Mouse (Mus musculus) T-helper 2 cell (primary cell): ENCODE measurements around the gene Nr5a1.

Experiments used
- in situ Hi-C: fragments of 300-600 bp; cut with MboI, MseI; formaldehyde crosslinking; loops from one replicate; pipeline ENCODE4 v1.15.1; 2025; ENCODE audit warnings: high pct_unique_total_duplicates

The Nr5a1 gene

GRCm38 (mm10) chr2:38714324-38714723 is at the start of gene Nr5a1:
TSS of gene Nr5a1 (minus strand) at chr2:38714542.
- in situ Hi-C loops = no loop called here

DNA sequence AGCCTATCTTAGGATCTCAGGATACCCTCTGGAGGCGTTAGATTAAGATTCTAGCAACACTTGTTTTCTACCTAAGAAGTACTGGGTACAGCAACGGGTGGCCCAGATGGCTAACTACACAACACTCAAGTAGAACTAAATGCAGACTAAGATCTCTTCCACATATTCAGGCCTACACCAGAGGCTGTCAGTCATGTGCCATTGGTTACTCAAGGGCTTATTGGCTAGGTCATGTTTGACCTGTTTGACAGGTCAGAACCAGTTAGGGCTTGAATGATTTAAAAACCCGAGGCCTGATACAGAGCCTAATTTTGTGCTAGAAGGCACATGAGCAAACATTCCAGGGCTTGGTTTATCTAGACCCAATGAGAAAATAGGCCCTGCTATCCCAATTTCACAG is 25.5 kb upstream of the Nr5a1 start:
- in situ Hi-C loops = no loop called here

- in situ Hi-C loops = no loop called here
These were observed 25.1 kb upstream of the Nr5a1 start for GRCm38 (mm10) chr2:38739410-38739809.

GRCm38 (mm10) chr2:38738601-38739301 is 24.4 kb upstream of the Nr5a1 start:
- in situ Hi-C loops = no loop called here

DNA sequence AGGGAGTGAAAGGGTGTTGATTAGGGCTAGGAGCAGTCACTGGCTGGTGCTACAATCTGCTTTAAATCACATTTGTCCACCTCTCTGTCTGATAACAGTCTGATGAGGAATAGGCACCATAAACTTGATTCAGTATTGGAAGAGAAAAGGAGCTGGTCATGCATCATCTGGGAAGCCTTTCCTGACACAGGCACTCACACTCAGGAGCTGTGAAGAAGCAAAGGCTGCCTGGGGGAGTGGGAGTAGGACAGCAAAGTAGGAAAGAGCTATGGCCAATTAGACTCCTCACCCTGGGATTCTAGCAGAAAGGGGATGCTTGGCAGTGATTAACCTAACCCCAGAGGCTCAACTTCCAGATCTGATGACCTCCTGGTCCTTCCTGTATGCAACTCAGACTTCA is 21.4 kb upstream of the Nr5a1 start:
- in situ Hi-C loops = no loop called here

DNA sequence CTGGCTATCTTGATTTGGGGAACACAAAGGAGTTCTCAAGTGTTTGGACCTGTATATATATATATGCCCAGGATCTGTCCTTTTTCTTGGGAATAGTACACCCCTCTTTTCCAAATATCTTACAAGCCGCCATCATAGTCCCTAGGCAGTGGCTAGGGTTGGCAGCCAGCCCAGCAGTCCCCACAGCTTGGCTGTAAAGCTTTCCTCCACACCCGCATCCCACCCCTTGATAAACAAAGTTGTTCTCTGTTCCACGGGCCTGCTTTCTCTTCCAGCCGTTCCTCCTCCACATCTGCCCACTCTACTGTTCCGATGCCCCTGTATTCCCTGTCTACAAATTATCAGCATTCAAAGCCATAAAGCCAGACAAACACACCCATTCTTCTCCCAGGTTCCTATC is 20.4 kb upstream of the Nr5a1 start:
- in situ Hi-C loops = no loop called here

- in situ Hi-C loops = no loop called here
These were observed 16.0 kb upstream of the Nr5a1 start for GRCm38 (mm10) chr2:38730331-38730827.

GRCm38 (mm10) chr2:38725427-38725826 is 11.1 kb upstream of the Nr5a1 start:
- in situ Hi-C loops = no loop called here

- in situ Hi-C loops = no loop called here
These were observed 9.0 kb upstream of the Nr5a1 start for GRCm38 (mm10) chr2:38723378-38723777.

DNA sequence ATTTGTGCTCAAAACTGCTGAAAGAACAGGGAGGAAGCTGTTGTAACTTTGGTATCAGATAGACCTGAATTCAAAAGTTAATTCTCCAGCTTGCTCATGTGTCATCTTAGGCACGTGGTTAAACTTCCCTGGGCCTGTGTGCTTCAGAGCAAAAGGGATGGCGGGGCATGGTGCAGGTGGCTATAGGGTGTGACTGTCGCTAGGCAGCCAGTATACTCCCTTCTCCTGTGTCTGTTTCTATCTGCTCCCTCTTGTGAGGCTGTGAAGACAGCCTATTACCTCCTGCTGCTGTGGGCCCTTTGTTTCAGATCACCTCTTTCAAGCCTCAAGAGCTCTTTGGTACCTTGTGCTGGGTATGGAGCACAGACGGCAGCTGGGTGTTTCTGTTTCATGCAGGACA is 7.7 kb upstream of the Nr5a1 start:
- in situ Hi-C loops = no loop called here

DNA sequence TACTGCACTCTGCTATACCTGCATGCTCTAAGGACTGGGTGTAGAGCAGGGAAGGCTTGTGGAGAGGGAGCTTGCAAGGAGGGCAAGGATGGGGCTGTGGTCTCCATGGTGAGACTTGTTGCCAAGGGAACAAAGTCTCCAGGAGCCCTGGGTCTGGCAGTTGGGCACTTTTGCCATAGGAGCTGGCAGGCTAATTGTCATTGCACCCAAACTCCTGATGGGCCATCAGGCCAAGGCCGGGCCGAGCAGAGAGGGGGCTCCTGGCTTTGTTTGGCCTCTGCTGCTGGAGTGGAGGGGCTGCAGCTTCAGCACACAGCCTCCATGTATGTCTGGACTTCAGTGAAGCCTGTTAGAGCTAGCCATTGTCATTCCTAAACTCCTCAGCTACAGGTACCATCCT is 6.3 kb upstream of the Nr5a1 start:
- in situ Hi-C loops = no loop called here

GRCm38 (mm10) chr2:38719354-38719753 is 5.0 kb upstream of the Nr5a1 start:
- in situ Hi-C loops = no loop called here

DNA sequence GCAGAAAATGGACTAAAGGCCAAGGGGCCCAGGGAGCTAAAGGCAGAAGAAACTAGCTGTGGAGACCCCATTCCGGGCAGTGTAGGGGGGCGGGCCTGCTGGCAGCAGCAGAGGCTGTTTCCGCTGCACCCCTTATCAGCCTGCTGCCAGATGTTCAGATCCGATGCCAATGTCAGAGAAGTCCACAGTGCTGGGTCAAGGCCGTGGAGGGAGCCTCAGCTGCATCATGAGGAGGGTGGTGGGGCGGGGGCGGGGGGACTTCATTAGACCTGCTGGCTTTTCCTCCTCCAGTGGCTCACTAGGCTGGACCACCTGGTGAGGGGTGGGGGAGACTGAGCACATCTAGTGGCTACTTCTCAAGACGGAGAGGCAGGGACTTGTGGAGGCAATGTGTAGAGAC is 4.3 kb upstream of the Nr5a1 start:
- in situ Hi-C loops = no loop called here

- in situ Hi-C loops = no loop called here
These were observed 3.1 kb upstream of the Nr5a1 start for GRCm38 (mm10) chr2:38717436-38717835.

- in situ Hi-C loops = no loop called here
These were observed 746 bp downstream of the Nr5a1 start for GRCm38 (mm10) chr2:38713596-38713995.

GRCm38 (mm10) chr2:38712769-38713125 is 1.6 kb downstream of the Nr5a1 start:
- in situ Hi-C loops = no loop called here

- in situ Hi-C loops = no loop called here
These were observed 2.1 kb downstream of the Nr5a1 start for GRCm38 (mm10) chr2:38712076-38712768.

DNA sequence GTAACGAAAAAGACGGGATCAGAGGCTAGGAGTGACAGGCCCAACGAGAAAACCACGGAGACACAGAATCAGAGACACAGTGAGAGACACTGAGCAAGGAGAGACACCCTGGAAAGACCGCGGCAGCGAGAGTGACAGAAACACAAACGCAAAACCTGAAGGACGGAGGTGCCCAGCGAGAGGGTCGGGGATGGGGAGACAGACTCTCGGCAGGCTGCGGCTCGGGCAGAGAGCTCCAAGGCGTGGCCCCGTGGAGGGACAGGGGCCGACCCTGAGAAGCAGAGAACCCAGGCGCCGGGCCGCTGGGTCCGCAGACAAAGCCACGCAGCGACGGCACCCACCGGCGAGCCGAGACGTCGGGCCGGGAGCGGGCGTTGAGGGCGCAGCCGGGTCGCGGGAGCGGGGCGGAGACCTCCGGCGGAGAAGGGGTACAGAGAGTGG is 2.9 kb downstream of the Nr5a1 start:
- in situ Hi-C loops = no loop called here

DNA sequence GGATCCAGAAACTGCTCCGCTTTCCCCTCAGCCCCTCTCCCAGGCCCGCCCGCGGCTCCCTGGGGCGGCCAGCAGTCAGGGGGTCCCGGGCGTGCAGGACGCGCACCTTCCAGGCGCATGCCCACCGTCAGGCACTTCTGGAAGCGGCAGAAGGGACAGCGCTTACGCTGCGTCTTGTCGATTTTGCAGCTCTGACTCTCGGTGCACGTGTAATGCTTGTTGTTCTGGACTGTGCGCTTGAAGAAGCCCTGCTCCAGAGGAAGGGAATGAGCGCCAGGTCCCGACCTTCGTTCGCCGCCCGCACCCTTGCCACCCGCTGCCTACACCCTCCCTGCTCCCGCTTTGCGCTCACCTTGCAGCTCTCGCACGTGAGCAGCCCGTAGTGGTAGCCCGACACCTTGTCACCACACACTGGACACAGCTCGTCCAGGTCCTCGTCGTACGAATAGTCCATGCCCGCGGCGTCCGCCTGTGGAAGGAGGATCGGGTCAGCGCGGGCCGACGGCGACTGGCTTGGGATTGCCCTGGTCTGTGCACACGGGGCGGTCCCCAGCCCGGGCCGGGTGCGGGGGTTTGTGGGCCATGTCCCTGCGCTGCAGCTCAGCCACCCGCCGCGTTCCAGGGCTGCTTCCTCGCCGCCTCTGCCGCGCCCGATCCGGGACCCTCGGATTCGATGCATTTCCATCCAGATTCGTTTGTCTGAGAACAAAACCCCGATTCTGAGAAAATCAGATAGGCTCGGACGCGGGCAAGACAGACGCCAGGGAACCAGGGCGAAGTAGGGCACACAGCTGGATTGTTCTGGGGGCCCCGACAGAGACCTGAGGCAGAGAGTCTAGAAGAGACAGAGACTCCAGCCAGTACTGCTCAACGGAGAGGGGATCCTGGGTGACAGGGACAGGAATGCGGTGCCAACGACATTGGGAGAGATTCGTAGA is 3.8 kb downstream of the Nr5a1 start:
- in situ Hi-C loops = no loop called here

DNA sequence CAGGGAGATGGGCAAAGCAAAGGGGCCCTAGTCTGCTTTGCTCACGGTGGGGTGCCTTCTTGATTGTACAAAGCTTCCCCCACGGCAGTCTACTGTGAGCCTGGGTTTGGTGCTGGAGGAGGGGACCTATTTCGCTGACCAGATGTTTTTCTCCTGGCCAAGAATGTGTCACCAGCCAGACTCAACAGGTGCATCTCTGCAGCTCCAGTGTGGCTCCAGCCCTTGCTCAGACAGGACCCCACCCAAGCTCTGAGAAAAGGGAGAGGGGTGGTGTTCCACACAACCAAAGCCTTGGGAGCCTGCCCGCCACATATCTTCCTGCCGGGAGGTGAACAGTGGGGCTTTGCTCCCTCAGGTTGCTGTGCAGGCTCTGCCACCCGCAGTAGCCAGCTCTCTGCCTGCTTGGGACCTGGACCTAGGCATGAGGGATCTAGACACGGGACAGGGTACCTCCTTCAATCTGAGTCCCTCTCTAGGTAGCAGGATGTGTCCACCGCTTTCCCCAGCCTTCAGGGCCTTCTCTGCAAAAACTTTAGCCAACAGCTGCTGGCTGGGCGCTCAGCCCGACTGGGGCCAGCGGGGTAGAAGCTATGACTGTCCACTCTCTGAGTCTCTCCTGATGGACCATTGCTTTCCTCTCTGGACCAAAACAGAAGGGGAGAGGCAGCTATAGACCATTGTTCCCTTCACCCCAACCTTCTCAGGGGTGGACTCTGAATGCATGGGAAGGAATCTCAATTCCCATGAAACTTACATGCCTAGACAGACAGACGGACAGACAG is 5.2 kb downstream of the Nr5a1 start:
- in situ Hi-C loops = no loop called here

GRCm38 (mm10) chr2:38706661-38707060 is 7.7 kb downstream of the Nr5a1 start:
- in situ Hi-C loops = no loop called here
